Mouse (Mus musculus) retina, postnatal 7 days (tissue): ENCODE measurements around the gene Gpc6.
"Not testable (repeated sequence)": the region's sequence is repeated elsewhere in the genome, so short reads cannot be mapped to it uniquely, and the experiment has no call there.

Source experiments
- DNase-seq: peaks from one replicate; pipeline ENCODE4 v3.0.0-alpha.2; 2012; ENCODE audit warnings: low read depth, low spot score

Gene Gpc6

GRCm38 (mm10) chr14:117361965-117362309, 436.8 kb downstream of the Gpc6 start:
- no peak for DNase-seq

GRCm38 (mm10) chr14:117369331-117369866, 444.3 kb downstream of the Gpc6 start:
- no peak for DNase-seq

- DNase-seq = no peak
These were observed 451.8 kb downstream of the Gpc6 start for GRCm38 (mm10) chr14:117376822-117377376.

GRCm38 (mm10) chr14:117379979-117380378, 454.9 kb downstream of the Gpc6 start:
- no peak for DNase-seq

- DNase-seq = peak; percentile 13
These were observed 458.1 kb downstream of the Gpc6 start for GRCm38 (mm10) chr14:117383188-117383587.

- DNase-seq = no peak
These were observed 459.1 kb downstream of the Gpc6 start for GRCm38 (mm10) chr14:117384096-117384770.

- DNase-seq = no peak
These were observed 460.7 kb downstream of the Gpc6 start for GRCm38 (mm10) chr14:117385731-117386270.

GRCm38 (mm10) chr14:117390794-117391320, 465.7 kb downstream of the Gpc6 start:
- no peak for DNase-seq

- DNase-seq = no peak
These were observed 466.3 kb downstream of the Gpc6 start for GRCm38 (mm10) chr14:117391412-117391811.

GRCm38 (mm10) chr14:117397165-117397564, 472.1 kb downstream of the Gpc6 start:
- DNase-seq = no peak

- no peak for DNase-seq
These were observed 482.9 kb downstream of the Gpc6 start for GRCm38 (mm10) chr14:117407824-117408524.

GRCm38 (mm10) chr14:117408525-117408835, 483.4 kb downstream of the Gpc6 start:
- no peak for DNase-seq

- DNase-seq = no peak
These were observed 484.7 kb downstream of the Gpc6 start for GRCm38 (mm10) chr14:117409778-117410177.

GRCm38 (mm10) chr14:117410511-117410910, 485.4 kb downstream of the Gpc6 start:
- no peak for DNase-seq

- DNase-seq = no peak
These were observed 489.9 kb downstream of the Gpc6 start for GRCm38 (mm10) chr14:117415045-117415444.

GRCm38 (mm10) chr14:117419561-117420218, 494.6 kb downstream of the Gpc6 start:
- DNase-seq = no peak

- DNase-seq = no peak
These were observed 496.1 kb downstream of the Gpc6 start for GRCm38 (mm10) chr14:117421170-117421569.

- DNase-seq = no peak
These were observed 501.0 kb downstream of the Gpc6 start for GRCm38 (mm10) chr14:117426116-117426515.

GRCm38 (mm10) chr14:117427776-117428175, 502.7 kb downstream of the Gpc6 start:
- no peak for DNase-seq

- DNase-seq = no peak
These were observed 510.6 kb downstream of the Gpc6 start for GRCm38 (mm10) chr14:117435739-117436138.

GRCm38 (mm10) chr14:117446675-117447231, 521.6 kb downstream of the Gpc6 start:
- not testable (repeated sequence) for DNase-seq
